Mouse (Mus musculus): ENCODE data around the gene B4galnt1.
"Not testable (repeated sequence)": the region's sequence is repeated elsewhere in the genome, so short reads cannot be mapped to it uniquely, and the experiment has no call there.

B4galnt1 gene

DNA sequence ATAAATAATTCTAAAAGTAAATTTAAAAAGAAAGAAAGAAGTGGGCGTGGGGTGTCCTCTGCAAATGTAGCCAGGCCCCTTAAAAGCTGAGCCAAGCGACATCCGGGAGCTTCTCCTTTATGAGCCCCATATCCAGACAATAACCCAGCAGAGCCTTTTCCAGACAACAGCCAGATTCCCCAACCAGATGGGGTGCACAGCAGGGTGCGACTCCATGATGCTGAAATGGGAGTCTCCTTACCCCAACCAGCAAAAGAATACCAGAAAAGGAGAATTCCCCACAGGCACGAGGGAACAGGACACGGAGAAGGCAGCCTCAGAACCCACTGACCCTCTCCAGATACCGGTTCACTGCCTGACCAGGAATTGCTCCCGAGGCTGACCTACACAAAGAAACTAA is 21.8 kb upstream of the B4galnt1 start:
- no peak for DNase-seq

DNA sequence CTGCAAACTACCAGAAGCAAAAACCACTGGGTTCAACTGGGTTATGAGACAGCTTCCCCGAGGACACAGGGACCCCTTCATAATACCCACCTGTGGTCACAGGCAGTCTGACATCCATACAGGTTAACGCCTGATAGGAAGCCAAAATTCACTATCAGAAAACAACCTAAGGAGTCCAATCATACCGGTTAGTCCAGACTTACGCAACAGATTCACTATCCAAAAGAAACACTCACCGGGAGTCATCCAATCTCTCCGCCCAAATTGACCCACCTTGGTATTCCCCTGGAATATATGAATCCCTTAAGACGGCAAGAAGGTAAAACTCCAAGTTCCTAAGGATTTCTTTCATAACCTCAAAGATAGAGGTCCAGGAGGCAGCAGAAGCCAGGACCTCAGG is 20.5 kb upstream of the B4galnt1 start:
- DNase-seq = no peak

DNA sequence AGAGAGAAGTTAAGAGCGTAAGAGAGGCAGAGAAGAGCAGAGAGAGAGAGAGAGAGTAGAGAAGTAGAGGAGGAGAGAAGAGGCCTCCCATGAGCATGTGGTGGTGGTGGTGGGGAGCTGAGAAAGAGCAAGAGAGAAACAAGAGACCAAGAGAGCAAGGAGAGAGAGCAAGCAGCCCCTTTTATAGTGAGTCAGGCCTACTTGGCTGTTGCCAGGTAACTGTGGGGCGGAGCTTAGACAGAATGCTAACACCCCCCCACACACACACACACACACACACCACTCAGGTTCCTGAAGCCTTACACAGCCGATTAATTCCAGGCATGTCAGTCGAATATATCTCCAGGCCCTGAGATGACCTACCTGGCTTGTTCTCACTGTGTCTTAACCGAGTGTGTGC is 19.7 kb upstream of the B4galnt1 start:
- no peak for DNase-seq

DNA sequence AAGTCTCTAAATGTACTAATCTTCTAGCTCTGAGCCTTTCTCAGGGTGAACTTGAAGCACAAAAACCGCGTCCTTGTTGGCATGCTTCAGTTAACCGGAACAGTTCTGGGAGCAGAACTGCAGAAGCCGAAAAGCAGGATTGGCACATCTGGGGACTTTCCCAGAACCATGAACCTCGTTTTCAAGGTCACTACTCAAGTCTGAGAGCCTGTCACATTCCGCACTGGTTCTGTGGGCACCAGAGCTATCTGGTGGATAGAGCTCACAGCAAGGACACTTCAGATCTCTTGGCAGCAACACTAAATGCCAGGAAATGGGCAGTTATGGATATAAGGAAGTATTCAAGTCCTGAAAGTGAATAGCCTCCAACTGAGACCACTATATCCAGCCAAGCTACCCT is 17.9 kb upstream of the B4galnt1 start:
- DNase-seq = no peak

DNA sequence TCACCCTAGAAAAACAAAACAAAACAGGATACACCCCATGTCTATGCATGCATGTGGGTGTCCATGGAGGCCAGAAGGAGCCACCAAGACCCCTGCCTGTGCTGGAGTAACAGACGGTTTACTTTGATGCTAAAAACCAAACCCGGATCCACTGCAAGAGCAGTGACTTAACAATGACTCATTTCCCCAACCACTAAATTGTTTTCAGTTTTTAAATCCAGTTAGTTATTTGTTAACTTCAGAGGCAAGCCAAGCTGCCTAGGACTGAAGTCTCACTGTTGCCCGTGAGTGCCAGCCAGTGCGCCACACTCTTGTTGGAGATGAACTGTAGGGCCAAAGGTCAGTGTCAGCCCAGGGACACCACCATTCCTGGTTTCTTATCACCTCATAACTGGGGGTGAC is 14.6 kb upstream of the B4galnt1 start:
- no peak for DNase-seq

DNA sequence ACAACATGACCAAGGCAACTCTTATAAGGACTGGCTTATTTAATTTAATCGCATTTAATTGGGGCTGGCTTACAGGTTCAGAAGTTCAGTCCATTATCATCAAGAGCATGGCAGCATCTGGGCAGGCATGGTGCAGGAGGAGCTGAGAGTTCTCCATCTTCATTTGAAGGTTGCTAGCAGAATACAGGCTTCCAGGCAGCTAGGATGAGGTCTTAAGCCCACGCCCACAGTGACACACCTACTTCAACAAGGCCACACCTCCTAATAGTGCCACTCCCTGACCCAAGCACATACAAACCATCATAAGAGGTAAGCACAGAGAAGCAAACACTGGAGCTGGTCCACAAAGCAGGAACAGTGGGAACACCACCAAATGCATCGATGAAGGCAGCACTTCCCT is 13.8 kb upstream of the B4galnt1 start:
- DNase-seq = not testable (repeated sequence)

DNA sequence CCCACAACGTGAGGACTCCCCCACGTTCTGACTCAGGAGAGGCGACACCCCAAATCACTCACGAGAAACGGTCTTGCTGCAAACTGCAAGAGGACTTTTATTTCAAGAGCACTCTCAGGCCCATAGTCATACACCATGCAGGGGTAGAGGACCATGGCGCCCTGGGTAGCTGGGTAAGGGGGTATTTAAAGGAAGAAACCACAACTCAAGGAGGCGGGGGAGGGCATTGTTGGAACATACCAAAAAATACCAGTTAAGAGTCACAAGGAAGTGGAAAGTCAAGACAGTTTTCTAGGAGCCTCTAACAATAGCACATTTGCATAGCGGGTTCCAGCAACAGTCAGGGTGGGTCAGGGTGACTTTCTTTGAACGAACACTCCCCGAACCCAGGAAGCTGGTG is 12.5 kb upstream of the B4galnt1 start:
- DNase-seq = not testable (repeated sequence)

DNA sequence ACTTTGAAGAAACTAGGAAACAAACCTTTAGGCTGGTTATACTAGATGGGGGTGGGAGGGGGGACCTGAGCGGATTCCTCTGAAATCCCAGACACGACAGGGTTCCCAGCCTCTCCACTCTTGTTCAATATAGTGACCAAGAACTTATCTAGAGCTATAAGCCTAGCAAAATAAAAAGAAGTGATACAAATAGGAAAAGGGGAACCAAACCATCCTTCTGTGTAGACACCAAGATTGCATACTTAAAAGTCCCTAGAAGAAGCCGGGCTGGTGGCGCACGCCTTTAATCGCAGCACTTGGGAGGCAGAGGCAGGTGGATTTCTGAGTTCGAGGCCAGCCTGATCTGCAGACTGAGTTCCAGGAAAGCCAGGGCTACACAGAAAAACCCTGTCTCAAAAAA is 11.7 kb upstream of the B4galnt1 start:
- DNase-seq = no peak

DNA sequence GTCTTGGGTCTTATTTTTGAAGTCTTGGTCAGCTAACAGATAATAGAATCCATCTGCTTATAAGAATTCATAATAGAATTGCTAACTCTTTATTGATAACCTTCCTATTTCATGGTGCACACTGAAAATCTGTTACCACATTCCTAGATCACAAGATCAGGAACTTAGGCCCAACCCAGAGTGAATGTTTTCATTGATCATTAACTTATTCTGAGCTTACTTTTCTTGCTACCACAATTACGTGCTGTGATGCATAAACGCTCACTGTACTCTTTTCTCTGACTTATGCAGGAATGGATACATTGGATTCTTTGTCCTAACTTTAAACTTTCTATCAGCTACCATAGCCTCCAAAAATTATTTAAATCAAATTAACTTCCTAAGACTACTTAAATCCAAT is 10.8 kb upstream of the B4galnt1 start:
- no peak for DNase-seq

DNA sequence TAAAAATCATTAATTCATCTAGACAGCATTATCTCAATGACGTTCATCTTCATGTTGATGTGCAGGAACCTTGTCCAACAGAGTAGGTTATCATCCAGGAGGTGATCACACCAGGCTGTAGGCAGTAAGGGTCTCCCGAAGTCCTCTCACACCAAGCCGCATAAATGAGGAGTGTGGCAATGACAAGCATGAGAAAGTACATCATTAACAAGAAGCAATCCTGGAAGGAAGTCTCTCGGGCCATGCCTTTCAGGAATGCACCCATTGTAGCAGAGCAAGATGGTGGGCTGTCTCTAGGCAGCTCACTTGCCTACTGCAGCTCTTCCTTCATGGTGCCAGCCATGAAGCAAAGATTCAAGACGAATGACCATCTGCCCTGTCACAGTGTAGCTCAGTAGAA is 10.4 kb upstream of the B4galnt1 start:
- no peak for DNase-seq

DNA sequence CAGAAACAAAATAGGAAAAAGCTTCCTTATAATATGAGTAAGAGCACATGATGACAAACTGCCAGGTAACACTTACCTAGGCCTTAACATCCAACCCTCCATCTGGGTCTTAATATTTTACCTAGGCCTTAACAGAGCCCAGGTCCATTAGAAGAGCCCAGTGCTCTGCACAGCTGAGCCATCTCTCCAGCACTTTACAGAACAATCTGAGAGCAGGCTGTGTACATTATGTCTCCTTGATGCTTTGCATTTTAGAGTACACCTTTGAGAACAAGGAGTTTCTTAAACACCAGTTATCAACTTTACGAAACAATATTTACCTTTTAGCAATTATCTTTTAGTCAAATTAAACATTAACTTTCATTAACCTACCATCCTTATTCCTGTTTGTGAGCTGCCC is 8.9 kb upstream of the B4galnt1 start:
- no peak for DNase-seq

DNA sequence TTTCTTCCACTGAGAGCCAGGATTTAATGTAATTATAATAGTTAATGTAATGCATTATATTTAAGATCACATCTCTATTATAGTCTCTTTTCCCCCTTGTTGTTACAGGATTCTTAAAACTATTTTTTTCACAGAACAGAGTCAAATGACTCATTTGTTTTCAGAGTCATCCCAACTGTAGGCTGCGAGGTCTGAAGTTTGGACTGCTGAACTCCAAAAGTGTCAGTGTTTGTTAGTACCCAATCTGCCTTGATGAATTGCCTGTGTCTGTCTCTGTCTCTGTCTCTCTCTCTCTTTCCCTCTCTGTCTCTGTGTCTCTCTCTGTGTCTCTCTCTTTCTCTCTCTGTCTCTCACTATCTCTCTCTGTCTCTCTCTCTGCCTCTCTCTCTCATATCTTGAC is 8.5 kb upstream of the B4galnt1 start:
- DNase-seq = no peak

DNA sequence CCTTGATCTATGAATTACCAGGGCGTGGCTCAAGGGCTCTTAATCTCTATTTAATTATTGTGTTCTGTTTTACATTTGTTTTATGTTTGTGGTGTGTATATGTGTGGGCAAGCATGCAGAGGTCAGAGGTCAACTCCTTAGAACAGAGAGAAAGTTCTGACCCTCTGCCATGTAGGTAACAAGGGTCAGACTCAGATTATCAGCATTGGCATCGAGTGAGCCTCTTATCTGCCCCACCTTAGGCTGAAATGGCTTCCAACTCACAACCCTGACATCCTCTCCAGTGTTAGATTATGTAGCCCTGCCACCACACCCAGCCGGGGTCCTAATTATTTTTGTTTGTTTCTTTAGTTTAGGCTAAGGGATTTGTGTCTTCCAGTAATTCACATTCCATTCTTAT is 6.6 kb upstream of the B4galnt1 start:
- no peak for DNase-seq

DNA sequence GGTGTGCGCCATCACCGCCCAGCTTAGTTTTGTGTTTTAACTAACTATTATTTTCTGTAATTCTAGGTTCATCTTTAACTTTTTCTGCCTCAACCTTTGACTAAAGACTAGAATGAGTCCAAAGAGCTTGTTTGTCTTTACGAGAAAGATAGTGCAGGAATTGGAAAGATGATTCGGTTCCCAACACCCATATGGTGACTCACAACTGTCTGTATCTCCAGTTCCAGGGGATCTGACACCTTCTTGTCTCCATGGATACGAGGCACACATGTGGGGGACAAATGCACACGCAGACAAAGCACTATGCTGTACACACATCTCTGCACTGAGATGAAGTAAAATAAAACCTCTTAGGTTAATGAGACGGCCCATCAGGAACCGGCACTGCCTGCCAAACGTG is 4.9 kb upstream of the B4galnt1 start:
- DNase-seq = peak; percentile 55

DNA sequence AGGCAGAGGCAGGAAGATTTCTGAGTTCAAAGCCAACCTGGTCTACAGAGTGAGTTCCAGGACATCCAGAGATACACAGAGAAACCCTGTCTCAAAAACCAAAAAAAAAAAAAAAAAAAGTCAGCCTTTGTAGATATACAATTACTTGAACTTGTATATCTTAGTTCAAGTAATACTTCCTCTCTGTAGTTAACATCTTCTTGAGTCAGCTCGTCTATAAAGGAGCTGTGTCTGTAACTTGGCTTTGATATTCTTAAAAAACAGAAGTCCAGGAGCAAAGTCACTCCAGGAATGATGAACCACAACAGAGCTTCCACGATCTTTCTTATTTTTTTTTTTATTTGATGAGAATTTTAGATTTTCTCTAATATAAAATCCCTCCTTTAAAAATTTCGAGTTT is 4.3 kb upstream of the B4galnt1 start:
- no peak for DNase-seq

DNA sequence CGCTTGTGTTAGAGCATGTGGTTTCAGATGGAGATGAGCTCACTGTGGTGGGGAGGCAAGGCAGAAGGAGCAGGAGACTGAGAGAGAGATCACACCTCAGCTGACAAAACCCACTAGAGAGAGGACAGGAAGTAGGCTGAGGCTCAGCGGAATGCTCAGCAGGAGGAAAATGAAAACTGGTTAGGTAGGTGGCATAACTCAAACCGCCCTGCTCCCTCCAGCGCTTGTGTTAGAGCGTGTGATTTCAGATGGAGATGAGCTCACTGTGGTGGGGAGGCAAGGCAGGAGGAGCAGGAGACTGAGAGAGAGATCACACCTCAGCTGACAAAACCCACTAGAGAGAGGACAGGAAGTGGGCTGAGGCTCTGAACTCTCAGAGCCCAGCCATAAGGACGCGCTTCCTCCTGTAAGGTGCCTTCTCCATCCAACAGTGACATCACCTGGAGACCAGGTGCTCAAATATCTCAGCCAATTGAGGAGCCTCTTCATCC is 2.2 kb upstream of the B4galnt1 start:
- not testable (repeated sequence) for DNase-seq

DNA sequence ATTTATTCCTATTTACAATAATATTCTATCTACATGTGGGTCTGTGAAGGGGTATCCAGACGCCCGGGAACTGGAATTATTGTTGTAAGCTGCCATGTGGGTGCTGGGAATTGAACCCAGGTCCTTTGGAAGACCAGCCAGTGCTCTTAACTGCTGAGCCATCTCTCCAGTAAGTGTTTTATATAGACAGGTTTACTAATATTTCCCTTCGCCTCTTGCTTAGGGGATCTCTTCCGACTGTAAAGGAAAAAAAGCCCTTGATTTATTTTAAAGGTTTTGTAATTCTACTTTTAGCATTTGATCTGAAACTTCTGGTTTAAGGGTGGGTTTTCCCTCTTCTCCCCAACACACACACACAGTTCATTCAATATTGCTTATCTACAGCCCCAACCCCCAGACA is 835 bp upstream of the B4galnt1 start:
- no peak for DNase-seq

DNA sequence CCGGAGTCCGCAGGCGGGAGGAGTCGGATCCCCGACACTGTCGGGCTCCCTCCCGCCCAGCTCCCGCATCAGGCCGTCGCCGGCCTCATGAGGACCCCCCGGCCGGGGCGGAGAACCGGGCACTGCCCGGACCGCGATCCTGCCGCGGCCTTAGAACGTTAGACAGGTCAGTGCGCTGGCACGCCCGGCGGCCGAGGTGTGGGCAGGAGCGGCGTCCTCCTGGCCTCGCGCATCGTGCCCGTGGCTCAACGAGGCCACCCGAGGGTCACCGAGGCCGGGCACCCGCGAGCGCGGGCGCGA is 279 bp downstream of the B4galnt1 start:
- no peak for DNase-seq

DNA sequence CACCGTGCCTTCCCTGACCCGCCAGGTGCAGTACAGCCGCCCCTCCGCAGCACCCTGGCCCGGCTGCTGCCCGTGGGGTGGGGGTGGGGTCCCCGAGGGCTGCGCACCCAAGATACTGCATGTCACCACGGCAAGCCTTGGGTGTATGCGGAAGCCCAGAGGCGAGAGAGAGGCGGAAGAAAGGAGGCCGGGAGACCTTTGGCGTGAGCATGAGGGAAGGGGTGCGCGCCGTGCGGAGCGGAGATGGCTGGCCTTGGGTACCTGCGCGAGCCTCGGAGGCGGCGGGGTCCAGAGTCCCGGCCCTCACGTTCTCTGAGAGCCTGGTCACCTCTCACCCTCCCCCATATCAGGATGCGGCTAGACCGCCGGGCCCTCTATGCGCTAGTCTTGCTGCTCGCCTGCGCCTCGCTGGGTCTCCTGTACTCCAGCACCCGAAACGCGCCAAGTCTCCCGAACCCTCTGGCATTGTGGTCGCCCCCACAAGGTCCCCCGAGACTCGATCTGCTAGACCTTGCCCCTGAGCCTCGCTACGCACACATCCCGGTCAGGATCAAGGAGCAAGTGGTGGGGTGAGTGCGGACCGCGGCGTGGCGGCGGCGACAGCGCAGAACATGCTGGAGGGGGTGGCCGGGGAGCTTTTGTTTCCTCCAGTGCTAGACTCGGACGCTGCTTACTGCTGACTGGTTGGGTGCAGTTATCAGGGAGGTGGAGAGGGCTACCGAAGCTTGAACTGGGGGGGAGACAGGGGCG is 804 bp downstream of the B4galnt1 start:
- no peak for DNase-seq

DNA sequence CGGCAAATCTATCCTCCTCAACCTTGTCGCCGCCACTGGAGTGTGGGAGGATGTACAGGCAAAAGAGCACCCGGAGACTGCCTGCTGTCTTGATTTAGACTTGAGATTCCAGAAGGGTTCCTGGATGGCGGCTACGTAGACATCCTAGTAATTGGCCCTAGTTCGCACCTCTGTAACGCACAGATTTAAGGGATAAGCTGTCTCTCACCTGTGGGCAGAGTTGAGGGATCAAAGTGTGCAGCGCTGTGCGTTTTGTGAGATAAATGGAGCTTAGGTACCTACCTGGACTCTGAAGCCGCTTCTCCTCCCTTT is 1.3 kb downstream of the B4galnt1 start:
- no peak for DNase-seq

DNA sequence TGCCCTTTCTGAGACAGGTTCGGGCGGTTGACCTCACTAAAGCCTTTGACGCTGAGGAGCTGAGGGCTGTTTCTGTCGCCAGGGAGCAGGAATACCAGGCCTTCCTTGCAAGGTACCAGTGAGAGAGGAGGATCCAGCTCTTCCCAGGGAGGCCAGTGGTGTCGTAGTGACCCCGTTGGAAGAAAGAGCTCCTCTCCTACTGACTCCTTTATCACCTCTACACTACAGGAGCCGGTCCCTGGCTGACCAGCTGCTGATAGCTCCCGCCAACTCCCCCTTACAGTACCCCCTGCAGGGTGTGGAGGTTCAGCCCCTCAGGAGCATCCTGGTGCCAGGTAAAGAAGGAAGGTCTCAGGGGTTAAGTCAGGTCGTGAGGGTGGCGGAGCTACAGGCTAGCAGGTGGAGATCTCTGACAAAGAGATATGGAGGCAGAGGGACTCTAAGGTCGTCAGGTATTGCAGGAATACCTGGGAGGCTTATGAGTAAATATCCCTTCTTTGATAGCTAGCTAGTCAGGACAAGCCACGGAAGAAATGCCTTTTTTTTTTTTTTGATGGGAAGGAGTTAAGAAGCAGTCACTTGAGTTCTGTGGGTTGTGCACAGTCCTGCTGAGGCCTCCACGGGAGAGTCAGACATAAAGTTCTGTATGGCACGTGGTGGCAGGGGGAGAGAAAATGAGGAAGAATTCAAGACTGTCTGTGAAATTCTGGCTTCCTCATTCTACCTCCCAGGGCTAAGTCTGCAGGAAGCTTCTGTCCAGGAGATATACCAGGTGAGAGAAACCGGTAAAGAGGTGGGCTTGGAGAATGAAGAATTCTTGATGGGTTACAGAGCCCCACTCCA is 2.0 kb downstream of the B4galnt1 start:
- no peak for DNase-seq

DNA sequence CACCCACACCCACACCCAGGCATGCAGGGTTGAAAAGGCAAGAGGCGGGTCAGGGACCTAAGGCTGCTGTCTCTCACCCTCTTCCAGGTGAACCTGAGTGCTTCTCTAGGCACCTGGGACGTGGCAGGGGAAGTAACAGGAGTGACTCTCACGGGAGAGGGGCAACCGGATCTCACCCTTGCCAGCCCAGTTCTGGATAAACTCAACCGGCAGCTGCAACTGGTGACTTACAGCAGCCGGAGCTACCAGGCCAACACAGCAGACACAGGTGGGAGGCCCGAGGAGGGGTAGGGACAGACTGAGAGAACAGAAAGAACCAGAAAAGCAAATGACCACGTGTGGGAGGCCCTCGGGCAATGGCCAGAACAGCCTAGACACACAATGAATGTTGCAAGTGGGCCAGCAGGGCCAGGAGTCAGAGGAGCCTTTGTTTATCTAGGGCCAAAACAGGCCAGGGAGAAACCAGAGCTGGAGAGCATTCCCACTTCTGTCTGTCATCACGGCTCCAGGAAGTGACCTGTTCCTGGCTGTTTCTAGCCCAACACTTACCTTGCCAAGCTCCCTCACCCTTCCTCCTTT is 2.7 kb downstream of the B4galnt1 start:
- DNase-seq = no peak

DNA sequence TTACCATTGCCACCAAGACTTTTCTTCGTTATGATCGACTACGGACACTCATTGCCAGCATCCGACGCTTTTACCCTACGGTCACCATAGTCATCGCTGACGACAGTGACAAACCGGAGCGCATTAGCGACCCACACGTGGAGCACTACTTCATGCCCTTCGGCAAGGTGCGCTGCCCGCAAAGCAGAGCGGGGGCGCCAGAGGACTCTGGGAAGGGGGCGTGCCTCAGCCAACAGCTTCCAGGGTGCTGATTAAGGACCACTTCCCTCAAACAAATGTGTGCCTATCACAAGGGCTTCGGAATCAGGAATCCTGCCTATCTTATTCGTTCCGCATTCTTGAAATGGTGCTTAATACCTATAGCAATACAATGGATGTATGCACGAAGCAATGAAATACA is 5.0 kb downstream of the B4galnt1 start:
- DNase-seq = no peak

DNA sequence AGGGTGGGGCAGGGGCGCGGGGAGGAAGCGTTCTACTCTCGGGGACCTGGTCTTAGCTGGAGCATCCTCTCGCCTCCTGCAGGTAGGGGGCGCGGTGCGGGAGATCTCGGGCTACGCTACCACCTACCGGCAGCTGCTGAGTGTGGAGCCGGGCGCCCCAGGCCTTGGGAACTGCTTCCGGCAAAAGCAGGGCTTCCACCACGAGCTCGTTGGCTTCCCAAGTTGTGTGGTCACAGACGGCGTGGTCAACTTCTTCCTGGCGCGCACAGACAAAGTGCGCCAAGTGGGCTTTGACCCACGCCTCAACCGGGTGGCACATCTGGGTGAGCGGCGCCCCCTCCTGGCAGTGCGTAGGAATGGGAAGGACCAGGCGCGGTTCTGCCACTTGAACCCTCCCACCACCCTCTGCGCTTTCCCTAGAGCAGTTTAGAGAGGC is 5.8 kb downstream of the B4galnt1 start:
- DNase-seq = no peak

All from layer of hippocampus, adult 9-11 months (tissue).